Mouse (Mus musculus) liver, embryonic 15.5 days (tissue): ENCODE measurements around the gene Clip2. TPM values are rescaled to one million over a fixed set of nuclear protein-coding genes. Genes with fewer than 3 reads are reported as not detected.

Source experiments
- ATAC-seq: fragments of 200-750 bp; cut with Nextera tagmentation; 2 replicates; pipeline ENCODE4 v1.8.0; 2017; ENCODE audit warnings: moderate number of reproducible peaks, mild to moderate bottlenecking, moderate library complexity; ENCODE audit not compliant: insufficient read depth
- H3K27ac ChIP-seq: fragments of 300-500 bp; sonication (generic); replicated peaks from 2 replicates; pipeline ENCODE4 v1.5.1; 2015; ENCODE audit warnings: mild to moderate bottlenecking, inconsistent platforms
- H3K27me3 ChIP-seq: fragments of 300-500 bp; sonication (generic); 2 replicates; pipeline ENCODE4 v1.6.1; 2015; ENCODE audit warnings: mild to moderate bottlenecking, inconsistent platforms
- H3K36me3 ChIP-seq: fragments of 300-500 bp; sonication (generic); replicated peaks from 2 replicates; pipeline ENCODE4 v1.6.1; 2015; ENCODE audit warnings: moderate library complexity, mild to moderate bottlenecking, inconsistent platforms
- H3K4me1 ChIP-seq: fragments of 300-500 bp; sonication (generic); replicated peaks from 2 replicates; pipeline ENCODE4 v1.6.1; 2015; ENCODE audit warnings: inconsistent platforms
- H3K4me2 ChIP-seq: fragments of 300-500 bp; sonication (generic); 2 replicates; pipeline ENCODE4 v1.6.1; 2015; ENCODE audit warnings: moderate library complexity, mild to moderate bottlenecking, inconsistent platforms
- H3K4me3 ChIP-seq: fragments of 300-500 bp; sonication (generic); replicated peaks from 2 replicates; pipeline ENCODE4 v1.5.1; 2015; ENCODE audit warnings: mild to moderate bottlenecking, inconsistent platforms
- H3K9ac ChIP-seq: fragments of 300-500 bp; sonication (generic); 2 replicates; pipeline ENCODE4 v1.6.1; 2015; ENCODE audit warnings: moderate library complexity, mild to moderate bottlenecking, inconsistent platforms
- H3K9me3 ChIP-seq: fragments of 300-500 bp; sonication (generic); replicated peaks from 2 replicates; pipeline ENCODE4 v1.6.1; 2016; ENCODE audit warnings: inconsistent platforms
- WGBS: fragments of 180-500 bp; shearing (Covaris S2); methylation state at CpG from one replicate; pipeline ENCODE4 v1.1.7; 2015; ENCODE audit warnings: mixed read lengths; ENCODE audit not compliant: insufficient replicate concordance; 5-methylcytosine and 5-hydroxymethylcytosine counted together
- polyA plus RNA-seq: library from polyadenylated mRNA; unstranded; fragments of >200 nt; fragmentation: Nextera tagmentation; extraction: Ambion mirVana; gene quantifications from 2 replicates; pipeline ENCODE4 v1.2.1, GENCODE M21; 2015

Gene Clip2
- polyA plus RNA-seq, 1 experiment from 2014 or later = 0.46 TPM

DNA sequence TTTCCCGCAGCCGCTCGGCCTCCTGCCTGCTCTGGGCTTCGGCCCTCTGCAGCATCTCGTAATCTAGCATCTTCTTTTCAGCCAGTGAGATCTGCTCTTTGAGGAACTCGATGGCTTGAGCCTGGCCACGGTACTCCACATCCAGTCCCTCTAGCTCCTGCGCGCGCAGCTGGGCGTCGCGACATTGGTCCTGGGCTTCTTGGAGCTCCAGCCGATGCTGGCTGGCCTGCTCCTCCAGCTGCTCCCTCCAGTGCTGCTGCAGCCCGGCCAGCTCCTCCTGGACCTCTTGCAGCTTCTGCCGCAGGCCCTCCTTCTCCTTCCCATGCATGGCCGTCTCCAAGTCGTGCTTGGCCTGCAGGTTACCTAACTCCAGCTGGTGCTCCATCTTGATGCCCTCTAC, 49.6 kb downstream of the Clip2 start:
- H3K27ac ChIP-seq = no peak overlapping the region
- no peaks in the 10 kb centered on the region for H3K4me1 ChIP-seq
- H3K9ac ChIP-seq = no peak overlapping the region
- no peak overlapping the region for H3K4me3 ChIP-seq
- 81% methylated on average over 18 of the region's 18 CpGs for WGBS
- ATAC-seq = no peak
- no peaks in the 10 kb centered on the region for H3K36me3 ChIP-seq
- H3K9me3 ChIP-seq = no peaks in the 10 kb centered on the region
- H3K27me3 ChIP-seq = no peaks in the 10 kb centered on the region
- no peak overlapping the region for H3K4me2 ChIP-seq

DNA sequence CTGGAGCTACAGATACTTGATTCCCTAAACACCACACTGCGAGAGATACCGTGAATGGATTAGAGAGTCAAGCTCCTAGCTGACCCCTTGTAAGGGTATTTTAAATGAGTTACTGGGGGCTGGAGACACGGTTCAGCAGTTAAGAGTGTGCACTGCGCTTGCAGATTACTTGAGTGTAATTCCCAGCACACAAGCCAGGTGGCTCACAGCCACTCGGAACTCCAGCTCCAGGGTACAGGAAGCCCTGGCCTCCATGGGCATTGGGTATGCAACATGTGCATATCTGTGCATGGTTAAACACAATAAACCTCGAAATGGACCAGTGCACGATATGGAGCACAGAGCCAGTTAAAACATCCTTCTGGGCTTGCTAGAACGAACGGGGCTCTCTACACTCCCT, 50.8 kb downstream of the Clip2 start:
- 68% methylated on average over 9 of the region's 9 CpGs for WGBS
- H3K4me1 ChIP-seq = no peaks in the 10 kb centered on the region
- H3K27me3 ChIP-seq = no peaks in the 10 kb centered on the region
- no peak overlapping the region for H3K27ac ChIP-seq
- H3K4me3 ChIP-seq = no peak overlapping the region
- H3K36me3 ChIP-seq = no peaks in the 10 kb centered on the region
- H3K4me2 ChIP-seq = no peak overlapping the region
- H3K9ac ChIP-seq = no peak overlapping the region
- no peak for ATAC-seq
- no peaks in the 10 kb centered on the region for H3K9me3 ChIP-seq

DNA sequence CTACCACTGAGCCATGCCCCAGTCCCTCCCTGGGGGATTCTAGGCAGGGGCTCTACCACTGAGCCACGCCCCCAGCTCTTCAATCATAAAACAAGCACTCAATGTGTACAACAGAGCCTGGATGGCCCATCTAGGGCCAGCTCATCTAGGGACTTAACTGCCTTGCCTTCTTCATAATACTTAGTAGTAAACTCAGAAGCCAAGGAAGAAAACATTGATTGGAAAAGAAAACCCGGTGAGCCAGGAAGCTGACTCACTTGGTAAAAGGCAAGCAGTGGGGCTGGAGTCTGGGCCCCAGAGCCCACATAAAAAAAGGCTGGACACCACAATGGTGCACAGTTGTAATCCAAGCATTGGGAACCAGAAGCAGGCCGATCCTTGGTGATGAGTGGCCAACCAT, 51.6 kb downstream of the Clip2 start:
- Histone ChIP-seq H3K27me3 (no peaks in the 10 kb centered on the region), H3K27ac (no peak overlapping the region), H3K9ac (no peak overlapping the region), H3K9me3 (no peaks in the 10 kb centered on the region), H3K36me3 (no peaks in the 10 kb centered on the region), H3K4me3 (no peak overlapping the region), H3K4me1 (no peaks in the 10 kb centered on the region), H3K4me2 (no peak overlapping the region)
- no peak for ATAC-seq
- 70% methylated on average over 3 of the region's 3 CpGs for WGBS

DNA sequence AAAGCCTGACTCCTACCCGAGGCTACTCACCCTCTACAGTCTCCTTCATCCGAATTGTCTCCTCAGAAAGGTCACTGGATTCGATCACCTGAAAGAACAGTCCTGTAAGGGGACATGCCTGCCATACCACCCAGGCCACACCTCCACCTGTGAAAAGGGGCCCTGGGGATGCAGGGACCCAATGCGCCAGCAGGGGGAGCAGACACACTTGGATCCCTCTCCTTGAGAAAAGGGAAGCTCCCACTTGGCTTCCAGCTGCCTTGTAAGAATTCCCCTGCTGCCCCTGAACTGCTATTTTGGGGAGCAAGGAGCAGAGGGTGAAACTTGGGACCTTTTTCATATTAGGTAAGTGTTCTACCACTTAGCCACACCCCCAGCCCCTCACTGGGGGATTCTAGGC, 52.2 kb downstream of the Clip2 start:
- no peak overlapping the region for H3K4me3 ChIP-seq
- H3K9me3 ChIP-seq = no peaks in the 10 kb centered on the region
- ATAC-seq = no peak
- no peaks in the 10 kb centered on the region for H3K27me3 ChIP-seq
- H3K27ac ChIP-seq = no peak overlapping the region
- H3K36me3 ChIP-seq = no peaks in the 10 kb centered on the region
- no peaks in the 10 kb centered on the region for H3K4me1 ChIP-seq
- no peak overlapping the region for H3K9ac ChIP-seq
- 55% methylated on average over 4 of the region's 4 CpGs for WGBS
- H3K4me2 ChIP-seq = no peak overlapping the region

DNA sequence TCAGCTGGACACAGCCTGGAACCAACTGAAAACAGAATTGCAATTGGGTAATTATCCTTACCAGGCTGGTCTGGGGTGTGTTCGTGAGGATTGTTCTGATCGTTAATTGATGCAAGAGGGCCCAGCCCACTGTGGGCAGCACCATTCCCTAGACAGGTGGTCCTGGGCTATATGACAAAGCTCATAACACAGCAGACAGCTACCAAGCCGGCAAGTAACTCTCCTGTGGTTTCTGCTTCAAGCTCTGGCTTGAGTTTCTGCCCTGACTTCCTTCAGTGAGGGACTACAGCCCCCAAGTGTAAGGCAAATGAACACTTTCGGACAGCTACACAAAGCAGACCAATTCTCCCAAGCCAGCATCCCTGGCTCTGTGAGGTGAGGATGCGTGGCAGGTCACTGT, 55.2 kb downstream of the Clip2 start:
- Histone ChIP-seq H3K9ac (no peak overlapping the region), H3K27me3 (no peaks in the 10 kb centered on the region), H3K9me3 (no peaks in the 10 kb centered on the region), H3K4me1 (peaks cover 12% of the 10 kb centered on the region), H3K4me3 (no peak overlapping the region), H3K4me2 (no peak overlapping the region), H3K27ac (no peak overlapping the region), H3K36me3 (no peaks in the 10 kb centered on the region)
- no peak for ATAC-seq
- 75% methylated on average over 5 of the region's 5 CpGs for WGBS

DNA sequence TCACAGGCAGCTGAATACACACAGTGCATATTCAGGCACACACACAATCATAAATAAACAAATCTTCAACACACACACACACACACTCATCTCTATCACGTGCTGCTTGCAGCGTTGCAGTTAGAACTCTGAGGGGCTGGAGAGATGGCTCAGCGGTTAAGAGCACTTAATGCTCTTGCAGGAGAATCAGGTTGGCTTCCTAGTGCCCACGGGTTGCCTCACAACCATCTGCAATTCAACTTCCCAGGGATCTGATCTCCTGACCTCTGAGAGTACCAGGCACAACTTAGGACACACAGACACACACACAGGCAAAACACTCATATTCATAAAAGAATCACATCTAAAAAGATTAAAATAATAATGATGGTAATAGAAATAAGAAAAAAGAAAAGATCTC, 56.4 kb downstream of the Clip2 start:
- Histone ChIP-seq H3K27ac (no peak overlapping the region), H3K4me3 (no peak overlapping the region), H3K27me3 (no peaks in the 10 kb centered on the region), H3K4me2 (no peak overlapping the region), H3K9ac (no peak overlapping the region), H3K4me1 (peaks cover 18% of the 10 kb centered on the region), H3K36me3 (0 out of 2 replicates have a peak, but pooled peaks cover under 1% of the 10 kb centered on the region), H3K9me3 (no peaks in the 10 kb centered on the region)
- 71% methylated on average over 4 of the region's 4 CpGs for WGBS
- no peak for ATAC-seq

DNA sequence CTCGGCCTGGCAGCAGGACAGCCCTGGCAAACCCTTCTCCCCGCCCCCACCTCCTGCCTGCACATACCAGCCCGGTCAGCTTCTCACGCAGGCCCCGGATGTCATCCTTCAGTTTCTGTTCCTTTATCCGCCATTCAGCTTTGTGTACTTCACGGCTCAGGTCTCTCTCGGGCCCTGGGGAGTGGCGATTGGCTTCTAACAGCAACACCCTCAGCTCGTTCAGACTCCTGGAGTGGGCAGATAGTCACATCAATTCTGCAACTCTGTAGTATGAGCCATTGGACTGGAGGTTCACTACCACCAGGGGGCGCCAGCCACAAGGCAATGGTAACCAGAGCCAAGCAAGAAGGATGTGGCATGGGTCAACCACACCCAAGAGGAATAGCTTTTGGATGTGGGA, 58.1 kb downstream of the Clip2 start:
- Histone ChIP-seq H3K27ac (no peak overlapping the region), H3K36me3 (peaks cover 4% of the 10 kb centered on the region; the same call in 1 of the 2 replicates), H3K4me3 (no peak overlapping the region), H3K9ac (no peak overlapping the region), H3K27me3 (no peaks in the 10 kb centered on the region), H3K4me2 (peak overlapping the region; percentile 29), H3K9me3 (no peaks in the 10 kb centered on the region), H3K4me1 (peaks cover 24% of the 10 kb centered on the region)
- WGBS = 26% methylated on average over 11 of the region's 11 CpGs
- ATAC-seq = peak; percentile 77

DNA sequence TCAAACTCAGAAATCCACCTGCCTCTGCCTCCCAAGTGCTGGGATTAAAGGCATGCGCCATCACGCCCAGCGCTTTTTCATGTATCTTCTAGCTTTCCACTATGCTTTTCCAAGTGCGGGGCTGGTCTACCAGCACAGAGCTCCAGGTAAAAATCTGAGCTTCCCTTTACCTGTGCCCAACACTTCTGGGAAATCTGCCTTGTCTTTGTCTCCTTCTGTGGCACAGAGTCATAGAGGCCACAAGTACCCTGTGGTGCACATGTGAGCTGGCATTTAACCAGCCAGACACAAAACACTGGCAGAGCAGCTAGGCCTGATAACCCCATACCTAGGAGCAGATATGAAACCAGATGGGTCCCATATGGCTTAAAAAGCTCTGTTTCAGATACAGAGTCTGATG, 59.3 kb downstream of the Clip2 start:
- Histone ChIP-seq H3K9ac (no peak overlapping the region), H3K9me3 (no peaks in the 10 kb centered on the region), H3K4me1 (peaks cover 24% of the 10 kb centered on the region), H3K4me3 (no peak overlapping the region), H3K4me2 (no peak overlapping the region), H3K36me3 (peaks cover 4% of the 10 kb centered on the region; the same call in 1 of the 2 replicates), H3K27me3 (no peaks in the 10 kb centered on the region), H3K27ac (no peak overlapping the region)
- 81% methylated on average over 4 of the region's 4 CpGs for whole genome bisulfite sequencing
- no peak for ATAC-seq

DNA sequence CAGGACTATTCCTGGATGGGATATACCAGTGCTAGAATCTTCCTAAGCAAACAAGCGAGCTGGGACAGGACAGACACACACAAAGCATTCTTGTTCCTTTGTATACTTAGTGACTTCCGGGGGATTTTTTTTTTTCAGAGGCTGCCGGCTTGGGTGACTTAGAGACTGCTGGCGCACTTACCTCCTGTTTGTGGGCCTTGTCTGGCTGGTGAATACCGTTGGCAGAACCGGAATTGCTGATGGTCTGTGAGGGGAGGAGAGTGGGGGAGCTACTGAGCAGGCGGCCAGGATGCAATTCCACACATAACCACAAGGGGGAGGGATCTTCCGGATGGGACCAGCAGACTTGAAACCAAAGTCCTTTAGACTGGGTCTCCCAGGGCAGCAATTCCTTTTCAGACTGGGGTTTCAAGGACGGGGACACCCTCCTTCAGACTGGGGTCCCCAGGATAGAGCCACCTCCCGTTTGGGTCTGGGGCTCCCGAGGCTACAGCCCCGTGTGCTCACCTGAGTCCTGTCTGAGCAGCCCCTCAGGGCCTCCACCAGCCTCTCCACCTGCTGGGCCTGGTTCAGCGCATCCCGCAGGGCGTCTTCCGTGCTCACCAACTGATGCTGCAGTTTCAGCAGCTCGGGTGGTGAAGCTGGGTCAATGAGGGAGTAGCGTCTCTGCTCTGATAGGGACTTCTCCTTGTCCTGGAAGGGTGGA, 60.4 kb downstream of the Clip2 start:
- Histone ChIP-seq H3K27me3 (no peaks in the 10 kb centered on the region), H3K4me3 (no peak overlapping the region), H3K9ac (no peak overlapping the region), H3K9me3 (no peaks in the 10 kb centered on the region), H3K4me2 (0 out of 2 replicates have a peak overlapping the region, but pooled peaks have one; percentile 23), H3K27ac (no peak overlapping the region), H3K4me1 (peaks cover 24% of the 10 kb centered on the region), H3K36me3 (peaks cover 4% of the 10 kb centered on the region; the same call in 1 of the 2 replicates)
- no peak for ATAC-seq
- 26% methylated on average over 18 of the region's 18 CpGs for WGBS

DNA sequence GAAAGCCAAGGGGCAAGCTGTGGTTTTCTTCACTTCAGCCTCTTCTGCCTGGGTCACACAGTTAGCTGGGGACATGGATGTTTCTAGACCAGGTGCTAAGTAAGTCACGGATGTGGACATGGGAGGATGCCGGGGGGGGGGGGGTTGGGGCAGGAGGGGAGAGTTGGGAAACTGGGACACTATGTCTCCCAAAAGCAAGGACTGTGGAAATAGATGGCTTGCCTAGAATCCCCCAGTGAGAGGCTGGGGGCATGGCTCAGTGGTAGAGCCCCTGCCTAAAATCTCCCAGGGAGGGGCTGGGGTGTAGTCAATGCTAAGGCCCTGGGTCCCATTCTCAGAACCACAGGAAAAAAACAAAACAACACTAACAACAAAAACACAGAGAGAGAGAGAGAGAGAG, 61.0 kb downstream of the Clip2 start:
- no peak overlapping the region for H3K27ac ChIP-seq
- H3K4me1 ChIP-seq = peaks cover 24% of the 10 kb centered on the region
- H3K27me3 ChIP-seq = no peaks in the 10 kb centered on the region
- H3K9ac ChIP-seq = no peak overlapping the region
- 61% methylated on average over 2 of the region's 2 CpGs for WGBS
- no peaks in the 10 kb centered on the region for H3K9me3 ChIP-seq
- H3K4me2 ChIP-seq = no peak overlapping the region
- no peak for ATAC-seq
- peaks cover 4% of the 10 kb centered on the region; the same call in 1 of the 2 replicates for H3K36me3 ChIP-seq
- H3K4me3 ChIP-seq = no peak overlapping the region

DNA sequence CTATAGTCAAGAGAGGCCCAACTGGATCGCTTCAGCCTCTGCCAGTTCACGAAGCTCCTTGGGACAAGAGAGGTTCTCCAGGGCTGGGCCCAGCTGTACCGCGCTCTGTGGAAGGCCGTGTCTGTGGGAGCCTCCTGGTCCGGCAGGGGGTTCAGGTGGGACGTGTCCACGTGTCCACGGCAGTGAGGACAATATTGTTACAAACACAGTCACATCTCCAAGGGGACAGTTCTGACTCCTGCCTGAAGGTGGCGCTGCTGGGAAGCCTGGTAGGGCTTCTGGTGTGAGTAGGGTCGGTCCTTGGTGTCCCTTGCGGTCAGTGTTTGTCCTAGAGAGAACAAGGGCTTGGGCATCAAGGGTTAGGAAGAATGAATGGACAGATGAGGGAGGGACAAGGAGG, 61.8 kb downstream of the Clip2 start:
- no peaks in the 10 kb centered on the region for H3K27me3 ChIP-seq
- H3K4me3 ChIP-seq = no peak overlapping the region
- WGBS = 73% methylated on average over 12 of the region's 12 CpGs
- H3K9me3 ChIP-seq = no peaks in the 10 kb centered on the region
- H3K4me1 ChIP-seq = peaks cover 24% of the 10 kb centered on the region
- ATAC-seq = no peak
- H3K4me2 ChIP-seq = no peak overlapping the region
- no peak overlapping the region for H3K27ac ChIP-seq
- H3K36me3 ChIP-seq = peaks cover 4% of the 10 kb centered on the region; the same call in 1 of the 2 replicates
- no peak overlapping the region for H3K9ac ChIP-seq

DNA sequence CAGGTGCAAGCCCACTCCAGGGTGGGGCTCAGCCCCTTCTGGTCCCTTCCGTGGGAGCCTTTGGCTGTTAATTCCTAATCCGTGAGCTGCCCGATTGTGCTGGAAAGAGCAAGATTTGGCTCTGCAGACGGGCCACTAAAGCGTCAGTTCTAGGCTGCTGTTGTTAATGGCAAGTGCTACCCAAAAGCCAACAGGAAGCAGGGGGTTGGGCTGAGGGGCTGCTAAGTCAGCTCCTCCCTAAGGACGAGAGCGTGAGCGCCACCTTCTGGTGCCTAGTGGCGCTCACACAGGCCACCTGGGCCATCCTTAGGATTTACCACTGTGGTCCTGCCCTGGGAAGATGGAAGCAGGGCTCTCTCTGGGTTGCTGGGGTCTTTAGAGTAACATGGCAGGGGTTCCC, 62.7 kb downstream of the Clip2 start:
- no peak for ATAC-seq

More for the DNA sequence above, 62.7 kb downstream of the Clip2 start:
- Histone ChIP-seq H3K9me3 (no peaks in the 10 kb centered on the region), H3K27ac (no peak overlapping the region), H3K4me3 (no peak overlapping the region), H3K4me2 (peak overlapping the region; percentile 29), H3K36me3 (peaks cover 4% of the 10 kb centered on the region; the same call in 1 of the 2 replicates), H3K4me1 (peaks cover 24% of the 10 kb centered on the region), H3K9ac (no peak overlapping the region), H3K27me3 (no peaks in the 10 kb centered on the region)
- 14% methylated on average over 9 of the region's 9 CpGs for WGBS
